Mouse (Mus musculus): ENCODE results near the gene Vsnl1.

Gene Vsnl1

GRCm38 (mm10) chr12:11379396-11379795 is 57.0 kb downstream of the Vsnl1 start:
- CTCF ChIA-PET: no interaction called here

- CTCF ChIA-PET: no interaction called here
Observed at GRCm38 (mm10) chr12:11370056-11370455, 66.4 kb downstream of the Vsnl1 start.

GRCm38 (mm10) chr12:11367099-11367765 is 69.2 kb downstream of the Vsnl1 start:
- CTCF ChIA-PET: no interaction called here

- CTCF ChIA-PET: interaction anchor here (0.5 kb wide), 1 partner anchor 1462 kb away, joined by 12 read pairs; no protein-coding TSS in a partner anchor
Observed at GRCm38 (mm10) chr12:11364870-11365269, 71.5 kb downstream of the Vsnl1 start.

- CTCF ChIA-PET: interaction anchor here (0.6 kb wide), 1 partner anchor 14 kb away, joined by 3 read pairs; no protein-coding TSS in a partner anchor
Observed at GRCm38 (mm10) chr12:11362435-11362834, 74.0 kb downstream of the Vsnl1 start.

- CTCF ChIA-PET: interaction anchor here (0.6 to 0.7 kb wide), 2 partner anchors 17 to 146 kb away, joined by 7 read pairs; no protein-coding TSS in a partner anchor
Observed at GRCm38 (mm10) chr12:11350895-11351294, 85.5 kb downstream of the Vsnl1 start.

- CTCF ChIA-PET: no interaction called here
Observed at GRCm38 (mm10) chr12:11349870-11350269, 86.5 kb downstream of the Vsnl1 start.

GRCm38 (mm10) chr12:11348423-11348822 is 88.0 kb downstream of the Vsnl1 start:
- CTCF ChIA-PET: interaction anchor here (0.6 kb wide), 1 partner anchor 14 kb away, joined by 3 read pairs; no protein-coding TSS in a partner anchor

- CTCF ChIA-PET: no interaction called here
Observed at GRCm38 (mm10) chr12:11345963-11346362, 90.5 kb downstream of the Vsnl1 start.

- CTCF ChIA-PET: no interaction called here
Observed at GRCm38 (mm10) chr12:11342020-11342600, 94.3 kb downstream of the Vsnl1 start.

- CTCF ChIA-PET: no interaction called here
Observed at GRCm38 (mm10) chr12:11338251-11338650, 98.2 kb downstream of the Vsnl1 start.

- CTCF ChIA-PET: interaction anchor here (1.5 kb wide), 1 partner anchor 141 kb away, joined by 5 read pairs; no protein-coding TSS in a partner anchor
Observed at GRCm38 (mm10) chr12:11336845-11337244, 99.6 kb downstream of the Vsnl1 start.

GRCm38 (mm10) chr12:11326483-11326882 is 109.9 kb downstream of the Vsnl1 start:
- CTCF ChIA-PET: no interaction called here

- CTCF ChIA-PET: no interaction called here
Observed at GRCm38 (mm10) chr12:11324480-11324879, 111.9 kb downstream of the Vsnl1 start.

GRCm38 (mm10) chr12:11317671-11318070 is 118.7 kb downstream of the Vsnl1 start:
- CTCF ChIA-PET: interaction anchor here (0.6 kb wide), 1 partner anchor 38 kb away, joined by 6 read pairs; no protein-coding TSS in a partner anchor

GRCm38 (mm10) chr12:11313840-11314239 is 122.6 kb downstream of the Vsnl1 start:
- CTCF ChIA-PET: no interaction called here

GRCm38 (mm10) chr12:11311106-11311505 is 125.3 kb downstream of the Vsnl1 start:
- CTCF ChIA-PET: no interaction called here

GRCm38 (mm10) chr12:11306753-11307645 is 129.4 kb downstream of the Vsnl1 start:
- CTCF ChIA-PET: no interaction called here

GRCm38 (mm10) chr12:11300858-11301257 is 135.6 kb downstream of the Vsnl1 start:
- CTCF ChIA-PET: no interaction called here

GRCm38 (mm10) chr12:11286382-11286781 is 150.0 kb downstream of the Vsnl1 start:
- CTCF ChIA-PET: interaction anchor here (0.7 to 0.8 kb wide), 2 partner anchors 19 to 313 kb away, joined by 3 to 5 read pairs; no protein-coding TSS in a partner anchor

- CTCF ChIA-PET: interaction anchor here (0.6 kb wide), 1 partner anchor 32 kb away, joined by 3 read pairs; no protein-coding TSS in a partner anchor
Observed at GRCm38 (mm10) chr12:11281584-11281983, 154.8 kb downstream of the Vsnl1 start.

- CTCF ChIA-PET: interaction anchor here (0.5 to 0.6 kb wide), 2 partner anchors 37 to 1044 kb away, joined by 6 to 7 read pairs; no protein-coding TSS in a partner anchor
Observed at GRCm38 (mm10) chr12:11279886-11280285, 156.5 kb downstream of the Vsnl1 start.
